22 mouse cellular contexts compared by ENCODE assay signal in the genomic region with DNA sequence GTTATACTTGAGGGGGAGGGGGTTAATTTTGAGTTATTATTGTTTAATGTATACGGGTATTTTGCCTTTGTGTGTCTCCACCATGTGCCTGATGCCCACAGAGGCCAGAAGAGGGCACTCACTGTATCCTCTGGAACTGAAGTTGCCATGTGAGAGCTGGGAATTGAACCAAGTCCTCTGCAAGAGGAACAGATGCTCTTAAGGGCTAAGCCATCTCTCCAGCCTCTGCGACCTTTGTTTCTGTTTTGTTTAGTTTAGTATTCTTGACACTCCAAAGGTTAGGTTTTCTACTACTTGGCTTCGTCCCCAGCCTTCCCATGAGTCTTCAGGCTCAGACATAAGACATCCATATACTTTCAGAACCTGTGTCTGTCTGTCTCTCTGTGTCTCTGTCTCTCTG. TPM values are rescaled to one million over a fixed set of nuclear protein-coding genes. Genes with fewer than 3 reads are reported as not detected.
DNase-seq lines count a peak whose midpoint lies in the region; ATAC-seq and TF ChIP-seq lines count a peak whose summit lies in the region.
"Had no signal": no experiment of that assay in that cellular context is flagged by ENCODE, and none has a peak within 500 bp of the region (broad histone marks: within the 10 kb centered on the region; RNA-seq: fewer than 3 reads in every experiment).

No protein-coding gene starts in this region.

- 0 out of 2 replicates have a peak overlapping the region, but pooled peaks have one; percentile 5 for H3K27ac ChIP-seq in gastrocnemius, adult 2 months
- H3K27ac ChIP-seq: heart, embryonic 13.5 days; hindbrain, embryonic 14.5 days; kidney, postnatal 0 days; limb, embryonic 13.5 days had no signal

- DNase-seq in gastrocnemius, adult 2 months: peak; percentile 16
- no peak for DNase-seq in gastrocnemius, postnatal 4 days (ENCODE audit: low spot score in 2 of 2)
- DNase-seq in kidney, adult 8-10 months: peak; percentile 37 to 60
- no peak for DNase-seq in kidney, postnatal 10 days
- peak; percentile 60 for DNase-seq in 416B (ENCODE audit: low read depth)
- no peak for DNase-seq in ovary, postnatal 36 days (ENCODE audit: low spot score)
- DNase-seq in adrenal gland, adult 8-10 months: no peak
- DNase-seq: adrenal gland, postnatal 10 days; cerebellum, postnatal 14 days; embryo, embryonic 11 days; forebrain, postnatal 0 days; heart, postnatal 36 days; layer of hippocampus, postnatal 36 days; lung, postnatal 14 days; right cerebral cortex, postnatal 4 days had no signal

- H3K4me3 ChIP-seq in gastrocnemius, adult 2 months: no peak overlapping the region
- H3K4me3 ChIP-seq: heart, embryonic 13.5 days; limb, embryonic 13.5 days had no signal

- TF ChIP-seq CTCF in gastrocnemius, adult 2 months (IDR thresholded peaks at IDR 0.05): peak; percentile 31; the same call in 1 of the 2 replicates

- peak; percentile 43; the same call in 1 of the 2 replicates for ATAC-seq in common myeloid progenitor, adult 5-6 weeks (replicated peaks; ENCODE audit: low read depth, poor library complexity, severe bottlenecking)
- ATAC-seq: forebrain, postnatal 0 days had no signal

- intact Hi-C loops in gastrocnemius, adult 2 months (cut with DNase I): no loop called here

RNA-seq across cellular contexts. Expression of a gene that starts 8.2 kb away (rescaled TPM):
- total RNA-seq in gastrocnemius, adult 2 months (2021): under 1 TPM in 1 of 2 experiments, not detected in 1; 0.15 TPM
- total RNA-seq in gastrocnemius, postnatal 4 days (2021): under 1 TPM; 0.26 to 0.29 TPM
- not detected in 2 replicates for total RNA-seq in common myeloid progenitor, adult 5-6 weeks (2017)
- not detected for total RNA-seq in adrenal gland, adult 8-10 months (2022)
- total RNA-seq: layer of hippocampus, postnatal 36 days; left cerebral cortex, postnatal 14 days; midbrain, postnatal 0 days had no signal

RNA-seq across cellular contexts. Expression of a gene that starts 17.5 kb away (rescaled TPM):
- 10 to 100 TPM; 45.9 to 52.0 TPM for total RNA-seq in gastrocnemius, adult 2 months (2021)
- total RNA-seq in gastrocnemius, postnatal 4 days (2021): 10 to 100 TPM; 38.2 to 40.9 TPM
- total RNA-seq in common myeloid progenitor, adult 5-6 weeks (2017): 19.9 and 21.8 TPM in 2 replicates
- 10 to 100 TPM; 37.8 to 44.7 (median 42.6) TPM for total RNA-seq in adrenal gland, adult 8-10 months (2022)

RNA-seq across cellular contexts. Expression of a gene that starts 39.7 kb away (rescaled TPM):
- total RNA-seq in gastrocnemius, adult 2 months (2021): 1 to 10 TPM; 5.8 to 8.2 TPM
- 10 to 100 TPM; 14.7 to 18.7 TPM for total RNA-seq in gastrocnemius, postnatal 4 days (2021)
- total RNA-seq in common myeloid progenitor, adult 5-6 weeks (2017): 14.7 and 20.9 TPM in 2 replicates
- 10 to 100 TPM in 3 of 4 experiments, 1 to 10 TPM in 1; 9.1 to 19.9 (median 15.2) TPM for total RNA-seq in adrenal gland, adult 8-10 months (2022)

Comparison
In these comparisons a context has a peak if more than half of its experiments do, and no peak if none do; other contexts are left out.
1. DNase-seq: peak in gastrocnemius, adult 2 months (single experiment), kidney, adult 8-10 months (2 of 2) and 416B (single experiment); none in gastrocnemius, postnatal 4 days (0 of 2), kidney, postnatal 10 days (single experiment), ovary, postnatal 36 days (single experiment) and adrenal gland, adult 8-10 months (single experiment).